Mouse (Mus musculus) forebrain, embryonic 16.5 days (tissue): ENCODE results near the gene 4930451I11Rik. TPM values are rescaled to one million over a fixed set of nuclear protein-coding genes. Genes with fewer than 3 reads are reported as not detected.

ENCODE experiments used
- ATAC-seq: fragments of 200-750 bp; cut with Nextera tagmentation; 2 replicates; pipeline ENCODE4 v1.8.0; 2017; ENCODE audit warnings: mild to moderate bottlenecking, moderate library complexity
- H3K27ac ChIP-seq: fragments of 300-500 bp; sonication (generic); 2 replicates; pipeline ENCODE4 v1.5.1; 2014; ENCODE audit warnings: low read length, control low read depth
- H3K27me3 ChIP-seq: fragments of 300-500 bp; sonication (generic); replicated peaks from 2 replicates; pipeline ENCODE4 v1.6.1; 2014; ENCODE audit warnings: low read length; ENCODE audit not compliant: control insufficient read depth, insufficient read depth
- H3K36me3 ChIP-seq: fragments of 300-500 bp; sonication (generic); 2 replicates; pipeline ENCODE4 v1.6.1; 2014; ENCODE audit not compliant: control insufficient read depth, insufficient read depth
- H3K4me1 ChIP-seq: fragments of 300-500 bp; sonication (generic); replicated peaks from 2 replicates; pipeline ENCODE4 v1.6.1; 2014; ENCODE audit warnings: low read length; ENCODE audit not compliant: control insufficient read depth, insufficient read depth
- H3K4me2 ChIP-seq: fragments of 300-500 bp; sonication (generic); 2 replicates; pipeline ENCODE4 v1.6.1; 2014; ENCODE audit warnings: mild to moderate bottlenecking, low read length, control low read depth
- H3K4me3 ChIP-seq: fragments of 300-500 bp; sonication (generic); replicated peaks from 2 replicates; pipeline ENCODE4 v1.5.1; 2014; ENCODE audit warnings: mild to moderate bottlenecking, low read length, control low read depth
- H3K9ac ChIP-seq: fragments of 300-500 bp; sonication (generic); replicated peaks from 2 replicates; pipeline ENCODE4 v1.6.1; 2014; ENCODE audit warnings: low read depth, low read length, control low read depth
- H3K9me3 ChIP-seq: fragments of 300-500 bp; sonication (generic); 2 replicates; pipeline ENCODE4 v1.6.1; 2016; ENCODE audit warnings: low read length; ENCODE audit not compliant: control insufficient read depth
- WGBS: fragments of 180-500 bp; shearing (Covaris S2); extraction: QIAGEN DNeasy Blood & Tissue Kit; methylation state at CpG from one replicate; pipeline ENCODE4 v1.1.7; 2014; 5-methylcytosine and 5-hydroxymethylcytosine counted together
- polyA plus RNA-seq: library from polyadenylated mRNA; unstranded; fragments of >200 nt; fragmentation: Nextera tagmentation; extraction: Ambion mirVana; gene quantifications from 2 replicates; pipeline ENCODE4 v1.2.1, GENCODE M21; 2015

The 4930451I11Rik gene
- polyA plus RNA-seq, 1 experiment from 2014 or later = not detected

GRCm38 (mm10) chr7:126807405-126807804 lies 24.0 kb downstream of the 4930451I11Rik start:
- H3K36me3 ChIP-seq = no peaks in the 10 kb centered on the region
- no peak overlapping the region for H3K9ac ChIP-seq
- no peak overlapping the region for H3K4me2 ChIP-seq

GRCm38 (mm10) chr7:126806956-126807355 lies 24.5 kb downstream of the 4930451I11Rik start:
- no peak overlapping the region for H3K27ac ChIP-seq
- no peaks in the 10 kb centered on the region for H3K27me3 ChIP-seq
- no peak overlapping the region for H3K9ac ChIP-seq
- ATAC-seq = no peak
- no peak overlapping the region for H3K4me3 ChIP-seq
- 69% methylated on average over 6 of the region's 6 CpGs for WGBS
- H3K36me3 ChIP-seq = no peaks in the 10 kb centered on the region
- H3K4me2 ChIP-seq = no peak overlapping the region
- no peaks in the 10 kb centered on the region for H3K9me3 ChIP-seq
- H3K4me1 ChIP-seq = peaks cover 17% of the 10 kb centered on the region

More at GRCm38 (mm10) chr7:126807405-126807804, 24.0 kb downstream of the 4930451I11Rik start:
- Histone ChIP-seq H3K4me3 (no peak overlapping the region), H3K27ac (no peak overlapping the region), H3K9me3 (no peaks in the 10 kb centered on the region), H3K27me3 (no peaks in the 10 kb centered on the region), H3K4me1 (peaks cover 17% of the 10 kb centered on the region)
- WGBS = 63% methylated on average over 4 of the region's 4 CpGs
- no peak for ATAC-seq

- no peaks in the 10 kb centered on the region for H3K36me3 ChIP-seq
- no peaks in the 10 kb centered on the region for H3K9me3 ChIP-seq
- no peaks in the 10 kb centered on the region for H3K27me3 ChIP-seq
- H3K27ac ChIP-seq = no peak overlapping the region
- ATAC-seq = no peak
- no peak overlapping the region for H3K4me2 ChIP-seq
- H3K4me3 ChIP-seq = no peak overlapping the region
- no peak overlapping the region for H3K9ac ChIP-seq
- H3K4me1 ChIP-seq = peaks cover 18% of the 10 kb centered on the region
These were observed 27.7 kb downstream of the 4930451I11Rik start for GRCm38 (mm10) chr7:126803751-126804150.

DNA sequence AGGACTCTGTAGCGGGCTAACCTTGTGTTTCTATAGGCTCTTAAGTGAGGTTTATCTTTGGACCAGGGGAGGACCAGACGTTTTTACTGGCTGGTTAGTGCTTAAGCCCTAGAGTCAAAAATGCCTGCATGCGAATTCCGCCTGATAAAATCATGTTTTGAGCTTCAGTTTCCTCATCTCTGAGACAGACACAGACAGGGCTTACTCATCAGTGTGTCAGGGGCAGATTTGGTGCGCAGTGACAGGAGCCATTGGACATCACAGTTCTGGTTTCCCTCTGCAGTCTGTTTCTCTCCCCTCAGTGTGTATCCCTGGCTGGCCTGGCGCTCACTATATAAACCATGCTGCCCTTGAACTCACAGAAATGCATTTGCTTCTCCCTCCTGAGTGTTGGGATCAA lies 28.3 kb downstream of the 4930451I11Rik start:
- Histone ChIP-seq H3K36me3 (no peaks in the 10 kb centered on the region), H3K27ac (no peak overlapping the region), H3K4me1 (peaks cover 15% of the 10 kb centered on the region), H3K27me3 (no peaks in the 10 kb centered on the region), H3K4me2 (no peak overlapping the region), H3K9ac (no peak overlapping the region), H3K4me3 (no peak overlapping the region), H3K9me3 (no peaks in the 10 kb centered on the region)
- no peak for ATAC-seq
- 92% methylated on average over 6 of the region's 6 CpGs for WGBS

DNA sequence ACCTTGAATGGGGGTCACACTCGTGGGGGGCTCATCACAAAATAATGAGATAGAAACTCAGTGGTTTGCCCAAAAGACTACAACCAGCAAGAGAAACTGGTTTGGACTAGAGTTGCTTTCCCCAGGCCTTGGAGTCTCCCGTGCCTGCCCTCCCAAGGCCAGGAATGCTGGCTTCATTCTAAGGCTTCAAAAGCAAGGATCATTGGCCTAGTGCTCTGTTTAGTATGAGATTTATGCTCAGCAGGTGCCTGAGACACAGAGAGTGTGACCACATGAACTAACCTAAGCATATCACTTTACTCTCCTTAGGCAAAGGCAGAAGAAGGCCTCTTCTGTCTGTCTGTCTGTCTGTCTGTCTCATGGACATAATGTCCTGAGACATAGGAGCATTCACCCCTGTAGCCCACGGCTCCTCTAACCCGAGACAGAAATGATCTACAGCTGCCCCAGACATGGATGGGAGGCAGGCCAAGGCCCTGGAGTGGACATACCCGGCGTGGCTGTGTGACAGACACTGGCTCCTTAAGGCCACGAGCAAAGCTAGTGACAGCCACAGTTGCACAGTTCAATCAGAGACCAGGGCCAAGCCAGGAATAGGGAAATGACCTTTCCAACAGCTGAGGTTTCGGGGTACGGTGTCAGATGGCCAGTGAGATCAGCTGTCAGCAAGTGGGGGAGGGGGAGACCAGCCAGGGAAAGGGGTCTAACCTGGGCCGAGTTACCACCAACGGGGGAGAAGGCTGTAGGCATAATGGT lies 29.1 kb downstream of the 4930451I11Rik start:
- H3K27ac ChIP-seq = no peak overlapping the region
- peaks cover 16% of the 10 kb centered on the region for H3K4me1 ChIP-seq
- H3K4me2 ChIP-seq = no peak overlapping the region
- 94% methylated on average over 11 of the region's 11 CpGs for WGBS
- no peaks in the 10 kb centered on the region for H3K36me3 ChIP-seq
- no peak overlapping the region for H3K9ac ChIP-seq
- H3K27me3 ChIP-seq = no peaks in the 10 kb centered on the region
- no peaks in the 10 kb centered on the region for H3K9me3 ChIP-seq
- H3K4me3 ChIP-seq = no peak overlapping the region
- ATAC-seq = no peak

DNA sequence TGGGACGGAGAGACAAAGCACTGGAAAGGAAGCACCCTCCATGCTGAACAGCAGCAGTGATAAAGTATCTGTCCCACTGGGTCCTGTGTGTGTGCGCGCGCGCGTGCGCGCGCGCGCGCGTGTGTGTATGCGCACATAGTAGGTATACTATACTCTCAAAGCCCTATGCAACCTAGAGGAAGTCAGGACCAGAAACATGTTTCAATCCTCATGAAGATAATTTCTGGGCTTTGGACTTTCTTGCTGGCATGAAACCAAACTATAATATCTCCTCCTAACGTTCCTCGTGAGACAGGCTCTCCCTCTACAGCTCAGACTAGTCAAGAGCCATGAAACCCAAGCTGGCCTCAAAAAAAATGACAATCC lies 30.4 kb downstream of the 4930451I11Rik start:
- no peaks in the 10 kb centered on the region for H3K27me3 ChIP-seq
- peaks cover 22% of the 10 kb centered on the region for H3K4me1 ChIP-seq
- H3K4me3 ChIP-seq = no peak overlapping the region
- no peak overlapping the region for H3K9ac ChIP-seq
- no peak for ATAC-seq
- H3K4me2 ChIP-seq = no peak overlapping the region
- WGBS = 97% methylated on average over 16 of the region's 16 CpGs
- no peak overlapping the region for H3K27ac ChIP-seq
- peaks cover 3% of the 10 kb centered on the region; the same call in 1 of the 2 replicates for H3K36me3 ChIP-seq
- H3K9me3 ChIP-seq = no peaks in the 10 kb centered on the region

DNA sequence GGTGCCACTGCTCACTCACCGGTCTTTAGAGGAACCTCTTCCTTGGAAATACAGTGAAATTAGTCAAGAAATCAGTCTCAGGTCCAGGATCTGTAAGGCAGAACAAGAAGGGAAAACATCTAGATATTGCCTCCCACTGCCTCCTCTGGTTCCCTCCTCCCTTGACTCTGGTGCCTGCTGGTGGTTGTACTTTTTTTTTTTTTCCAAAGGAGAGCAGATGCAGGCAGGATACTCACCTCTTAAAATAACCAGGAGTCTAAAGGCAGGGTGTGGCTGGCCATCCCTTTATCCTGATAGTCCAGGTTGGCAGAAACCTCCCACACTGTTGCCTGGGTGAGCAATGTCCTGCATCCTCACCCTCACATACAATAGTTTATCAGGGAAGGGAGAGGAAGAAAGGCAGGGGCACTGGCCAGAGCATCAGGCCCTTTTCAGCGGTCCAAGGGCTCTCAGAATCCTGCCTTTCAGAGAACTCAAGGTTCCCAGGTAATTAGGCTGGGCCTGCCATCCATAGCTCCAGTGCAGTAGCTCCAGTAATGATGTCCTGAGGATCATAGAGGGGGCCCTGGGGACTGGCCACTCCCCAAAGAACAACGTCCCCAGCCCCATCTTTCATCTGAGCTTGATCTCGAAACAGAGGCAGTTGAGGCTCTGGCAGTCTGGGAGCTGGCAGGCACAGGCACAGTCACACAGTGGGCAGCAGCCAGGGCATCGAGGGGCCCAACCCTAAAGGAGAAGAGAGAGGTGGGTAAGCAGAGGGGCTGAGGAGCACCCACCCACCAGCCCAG lies 31.0 kb downstream of the 4930451I11Rik start:
- H3K9me3 ChIP-seq = no peaks in the 10 kb centered on the region
- no peaks in the 10 kb centered on the region for H3K27me3 ChIP-seq
- 25% methylated on average over 5 of the region's 5 CpGs for WGBS
- peaks cover 7% of the 10 kb centered on the region for H3K36me3 ChIP-seq
- H3K4me3 ChIP-seq = peak overlapping the region; percentile 64
- H3K4me1 ChIP-seq = peaks cover 22% of the 10 kb centered on the region
- peak overlapping the region; percentile 96 for H3K27ac ChIP-seq
- peak overlapping the region; percentile 94 for H3K4me2 ChIP-seq
- H3K9ac ChIP-seq = peak overlapping the region; percentile 79
- no peak for ATAC-seq

DNA sequence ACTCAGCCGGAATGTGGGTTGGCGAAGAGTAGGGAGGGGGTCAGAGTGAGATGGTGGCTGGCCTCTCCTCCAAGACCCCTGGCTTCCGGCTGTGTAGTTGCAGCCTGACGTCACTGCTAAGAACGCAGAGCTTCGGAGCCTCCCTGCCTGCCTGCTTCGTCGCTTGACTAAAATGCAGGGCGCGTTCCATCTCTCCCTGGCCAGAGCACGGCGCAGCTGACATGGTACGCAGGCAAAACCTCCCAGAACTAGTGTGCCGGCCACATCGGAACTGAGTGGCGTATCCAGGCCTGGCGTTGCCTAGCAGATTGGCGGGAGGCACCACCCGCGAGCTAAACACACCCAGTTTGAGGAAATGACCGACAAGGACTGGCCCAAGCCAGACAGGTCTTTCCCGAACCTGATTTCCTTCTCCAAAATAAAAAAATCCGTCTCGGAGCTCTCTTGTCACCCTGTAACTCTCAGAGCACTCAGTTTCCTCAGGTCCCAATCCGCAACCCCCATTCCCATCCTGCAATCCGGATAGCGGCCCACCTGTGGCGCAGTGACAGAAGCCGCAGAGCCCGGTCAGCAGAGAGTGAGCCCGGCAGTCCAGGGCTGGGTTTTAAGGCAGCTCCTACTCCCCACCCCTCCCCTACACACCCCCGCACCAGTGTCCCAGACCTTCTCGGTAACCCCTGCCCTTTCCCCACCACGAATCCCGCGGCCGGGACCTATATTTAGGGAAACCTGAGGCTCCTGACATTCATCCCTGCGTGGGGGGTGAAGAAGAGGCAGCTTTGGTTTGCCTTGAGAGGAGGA lies 31.8 kb downstream of the 4930451I11Rik start:
- Histone ChIP-seq H3K36me3 (peaks cover 9% of the 10 kb centered on the region), H3K9ac (peak overlapping the region; percentile 79)

DNA sequence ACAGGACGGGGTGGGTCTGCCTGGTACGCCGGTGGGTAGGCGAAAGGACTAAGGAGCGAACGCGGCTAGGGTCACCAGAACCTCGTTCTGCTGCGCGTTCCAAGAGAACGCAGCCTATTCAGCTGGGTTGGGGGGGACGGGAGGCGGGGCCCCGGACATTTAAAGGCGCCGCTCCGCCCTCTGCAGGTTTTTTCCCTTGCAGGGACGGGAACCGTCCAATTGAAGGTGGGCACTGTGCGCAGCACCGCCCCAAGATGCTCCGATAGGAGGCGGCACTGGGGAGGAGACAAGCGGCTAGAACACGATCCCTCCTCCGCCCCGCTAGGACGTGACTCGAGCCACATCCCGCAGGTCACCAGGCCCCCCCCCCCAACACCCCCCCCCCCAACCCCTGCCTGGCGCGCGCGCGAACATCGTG lies 32.4 kb downstream of the 4930451I11Rik start:
- H3K4me3 ChIP-seq = peak overlapping the region; percentile 64
- no peaks in the 10 kb centered on the region for H3K9me3 ChIP-seq
- peaks cover 22% of the 10 kb centered on the region for H3K4me1 ChIP-seq
- H3K9ac ChIP-seq = peak overlapping the region; percentile 79
- peaks cover 10% of the 10 kb centered on the region for H3K36me3 ChIP-seq
- peak; percentile 98 for ATAC-seq
- WGBS = 0% methylated on average over 24 of the region's 36 CpGs
- peak overlapping the region; percentile 94 for H3K4me2 ChIP-seq
- peak overlapping the region; percentile 96 for H3K27ac ChIP-seq
- H3K27me3 ChIP-seq = no peaks in the 10 kb centered on the region

More for the DNA sequence above, 31.8 kb downstream of the 4930451I11Rik start:
- Histone ChIP-seq H3K4me1 (peaks cover 22% of the 10 kb centered on the region), H3K27me3 (no peaks in the 10 kb centered on the region), H3K27ac (peak overlapping the region; percentile 96), H3K4me3 (peak overlapping the region; percentile 64), H3K4me2 (peak overlapping the region; percentile 94), H3K9me3 (no peaks in the 10 kb centered on the region)
- 1% methylated on average over 38 of the region's 38 CpGs for WGBS
- ATAC-seq = peak; percentile 89
